Mouse (Mus musculus) C2C12 (cell line): Measurements from ENCODE around the gene Nsmce1. TPM values are rescaled to one million over a fixed set of nuclear protein-coding genes. Genes with fewer than 3 reads are reported as not detected.

ENCODE experiments used
- H3K27me3 ChIP-seq: one replicate; pipeline ENCODE4 v1.6.1; 2011; ENCODE audit not compliant: control insufficient read depth, insufficient read depth, insufficient read length
- H3K36me3 ChIP-seq: one replicate; pipeline ENCODE4 v1.6.1; 2011; ENCODE audit not compliant: control insufficient read depth, insufficient read depth
- H3K4me3 ChIP-seq: one replicate; pipeline ENCODE4 v1.5.1; 2011; ENCODE audit warnings: mild to moderate bottlenecking, control low read depth; ENCODE audit not compliant: poor library complexity, insufficient read depth, severe bottlenecking
- H3K79me2 ChIP-seq: one replicate; pipeline ENCODE4 v1.6.1; 2011; ENCODE audit not compliant: control insufficient read depth, insufficient read depth
- H3K79me3 ChIP-seq: one replicate; pipeline ENCODE4 v1.6.1; 2011; ENCODE audit warnings: low read depth, control low read depth
- H3ac ChIP-seq: one replicate; pipeline ENCODE3; 2011; ENCODE audit warnings: low read depth; ENCODE audit not compliant: control insufficient read depth, insufficient read length
- CEBPB ChIP-seq: IDR thresholded peaks from one replicate; pipeline ENCODE4 v1.6.1; 2011; ENCODE audit warnings: low read depth, mild to moderate bottlenecking, control low read depth, moderate library complexity
- CTCF ChIP-seq: IDR thresholded peaks from one replicate; pipeline ENCODE4 v1.5.1; 2011; ENCODE audit not compliant: control insufficient read depth, insufficient read depth, insufficient read length
- FOSL1 ChIP-seq: IDR thresholded peaks from one replicate; pipeline ENCODE4 v1.8.0; 2011; ENCODE audit warnings: mild to moderate bottlenecking, low read length; ENCODE audit not compliant: poor library complexity, insufficient read depth, severe bottlenecking
- MAX ChIP-seq: IDR thresholded peaks from one replicate; pipeline ENCODE4 v1.6.1; 2011; ENCODE audit warnings: mild to moderate bottlenecking, control low read depth
- MYOD1 ChIP-seq: IDR thresholded peaks from one replicate; pipeline ENCODE4 v1.6.1; 2011; ENCODE audit warnings: low read depth; ENCODE audit not compliant: control insufficient read depth, insufficient read length
- MYOG ChIP-seq: IDR thresholded peaks from one replicate; pipeline ENCODE4 v1.6.1; 2011; ENCODE audit not compliant: control insufficient read depth, insufficient read length; ENCODE audit errors: extremely low read depth
- USF1 ChIP-seq: IDR thresholded peaks from one replicate; pipeline ENCODE4 v1.6.1; 2011; ENCODE audit warnings: low read depth, mild to moderate bottlenecking, control low read depth, moderate library complexity
- polyA plus RNA-seq: library from polyadenylated mRNA; unstranded; fragments of >200 nt; fragmentation: generic; extraction: Trizol; gene quantifications from one replicate; pipeline ENCODE4 v1.2.1, GENCODE M21; 2012; ENCODE audit warnings: missing spikeins

The Nsmce1 gene
- polyA plus RNA-seq, 1 experiment, result 103 TPM

- TF ChIP-seq MAX (no peak), FOSL1 (no peak), CTCF (no peak), MYOG (no peak), MYOD1 (no peak), CEBPB (no peak), USF1 (no peak)
- Histone ChIP-seq H3K79me2 (no peaks in the 10 kb centered on the region), H3K4me3 (no peak overlapping the region), H3K27me3 (no peaks in the 10 kb centered on the region), H3ac (no peak overlapping the region), H3K79me3 (no peaks in the 10 kb centered on the region), H3K36me3 (peaks cover 24% of the 10 kb centered on the region)
Measured at GRCm38 (mm10) chr7:125480518-125480917, 10.9 kb downstream of the Nsmce1 start.

GRCm38 (mm10) chr7:125478391-125478984 is 12.9 kb downstream of the Nsmce1 start:
- Histone ChIP-seq H3K27me3 (no peaks in the 10 kb centered on the region), H3K4me3 (no peak overlapping the region), H3K79me2 (no peaks in the 10 kb centered on the region), H3K36me3 (peaks cover 14% of the 10 kb centered on the region), H3K79me3 (no peaks in the 10 kb centered on the region), H3ac (no peak overlapping the region)
- TF ChIP-seq CTCF, result no peak
- no peak for TF ChIP-seq MYOG
- TF ChIP-seq FOSL1, result no peak
- TF ChIP-seq MAX, result no peak
- no peak for TF ChIP-seq MYOD1
- no peak for TF ChIP-seq USF1
- no peak for TF ChIP-seq CEBPB

GRCm38 (mm10) chr7:125475601-125476251 is 15.7 kb downstream of the Nsmce1 start:
- H3K36me3 ChIP-seq, result peaks cover 10% of the 10 kb centered on the region
- H3ac ChIP-seq, result no peak overlapping the region
- no peaks in the 10 kb centered on the region for H3K79me3 ChIP-seq
- no peak overlapping the region for H3K4me3 ChIP-seq
- no peaks in the 10 kb centered on the region for H3K27me3 ChIP-seq
- H3K79me2 ChIP-seq, result no peaks in the 10 kb centered on the region
- no peak for TF ChIP-seq MYOD1
- no peak for TF ChIP-seq CEBPB
- no peak for TF ChIP-seq FOSL1
- no peak for TF ChIP-seq MAX
- no peak for TF ChIP-seq USF1

GRCm38 (mm10) chr7:125474535-125474934 is 16.9 kb downstream of the Nsmce1 start:
- H3K27me3 ChIP-seq, result no peaks in the 10 kb centered on the region
- no peak overlapping the region for H3ac ChIP-seq
- H3K4me3 ChIP-seq, result no peak overlapping the region
- TF ChIP-seq MYOG (no peak), MAX (no peak), MYOD1 (no peak), FOSL1 (no peak), USF1 (no peak), CTCF (no peak), CEBPB (no peak)
- no peaks in the 10 kb centered on the region for H3K79me2 ChIP-seq
- H3K79me3 ChIP-seq, result no peaks in the 10 kb centered on the region
- H3K36me3 ChIP-seq, result peaks cover 7% of the 10 kb centered on the region

- Histone ChIP-seq H3K79me2 (no peaks in the 10 kb centered on the region), H3K36me3 (peaks cover 23% of the 10 kb centered on the region), H3K4me3 (no peak overlapping the region)
Measured at GRCm38 (mm10) chr7:125471991-125472741, 19.2 kb downstream of the Nsmce1 start.

More at GRCm38 (mm10) chr7:125471991-125472741, 19.2 kb downstream of the Nsmce1 start:
- Histone ChIP-seq H3ac (peak overlapping the region; percentile 27), H3K27me3 (no peaks in the 10 kb centered on the region), H3K79me3 (no peaks in the 10 kb centered on the region)
- peak; percentile 71 for TF ChIP-seq CTCF
- TF ChIP-seq USF1, result no peak
- TF ChIP-seq MAX, result no peak
- TF ChIP-seq MYOD1, result peak; percentile 88
- no peak for TF ChIP-seq MYOG
